Mouse (Mus musculus): ENCODE results near the gene Gm45062.
A peak's percentile ranks its signal among the peaks of the same experiment; 100 is the strongest.

The Gm45062 gene

GRCm38 (mm10) chr6:8368198-8368864 is 109.1 kb downstream of the Gm45062 start:
- DNase-seq (ENCODE audit: inconsistent ontology term) = no peak

- no peak for DNase-seq (ENCODE audit: inconsistent ontology term)
These were observed 111.4 kb downstream of the Gm45062 start for GRCm38 (mm10) chr6:8370624-8371023.

DNA sequence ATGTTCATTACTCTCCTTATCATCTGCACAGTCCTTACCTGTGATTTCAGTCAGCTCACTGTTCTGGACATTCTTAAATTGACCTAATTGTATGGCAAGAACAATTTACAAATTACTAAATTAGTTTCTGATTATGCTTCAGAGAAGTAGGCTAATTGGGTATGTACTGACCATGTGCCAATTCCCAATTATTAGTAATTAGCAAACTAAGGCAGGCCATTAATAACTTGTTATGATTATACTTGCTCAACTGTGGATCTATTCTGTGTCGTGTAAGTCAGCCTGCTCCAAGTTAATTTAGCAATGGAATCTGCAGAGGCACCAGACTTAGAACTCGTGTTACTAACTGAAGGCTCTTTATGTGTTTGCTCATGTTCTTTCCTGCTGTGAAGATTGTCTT is 113.8 kb downstream of the Gm45062 start:
- peak; percentile 62 for DNase-seq (ENCODE audit: inconsistent ontology term)

GRCm38 (mm10) chr6:8373851-8374250 is 114.6 kb downstream of the Gm45062 start:
- DNase-seq (ENCODE audit: inconsistent ontology term) = no peak

- no peak for DNase-seq (ENCODE audit: inconsistent ontology term)
These were observed 115.0 kb downstream of the Gm45062 start for GRCm38 (mm10) chr6:8374290-8374689.

DNA sequence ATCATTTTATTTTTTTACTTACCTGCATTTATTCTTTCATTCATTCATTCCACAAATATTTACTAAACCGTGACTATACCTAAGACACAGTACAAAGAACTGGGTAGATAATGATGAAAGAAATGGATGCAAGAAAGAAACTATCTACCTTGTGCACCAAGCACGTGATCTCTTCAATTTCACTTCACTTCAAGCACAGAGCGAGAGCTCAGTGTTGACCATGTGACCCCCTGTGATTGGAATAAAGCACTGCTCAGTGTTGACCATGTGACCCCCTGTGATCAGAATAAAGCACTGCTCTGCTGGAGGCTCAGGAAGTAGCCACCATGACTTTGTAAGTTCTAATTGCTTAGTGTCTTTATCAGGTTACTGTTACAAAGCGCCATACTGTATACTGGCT is 115.5 kb downstream of the Gm45062 start:
- no peak for DNase-seq (ENCODE audit: inconsistent ontology term)

DNA sequence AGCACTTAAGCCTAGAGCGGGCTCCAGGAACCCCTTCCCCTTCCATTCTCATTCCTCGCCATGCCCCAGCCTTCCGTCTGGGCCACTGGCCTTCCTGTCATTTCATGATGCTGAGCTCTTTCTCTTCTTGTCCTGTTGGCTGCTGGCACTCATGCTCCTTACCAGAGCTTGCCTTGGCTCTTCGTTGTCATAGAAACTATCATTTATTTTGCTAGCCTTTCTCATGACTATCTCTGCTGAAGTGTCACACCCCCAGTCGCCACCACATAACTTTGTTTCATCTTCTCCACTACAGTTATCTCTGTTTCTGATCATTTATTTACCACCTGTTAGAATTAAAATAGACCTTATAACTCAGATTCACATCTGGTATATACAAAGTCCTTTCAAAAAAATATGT is 117.1 kb downstream of the Gm45062 start:
- DNase-seq (ENCODE audit: inconsistent ontology term) = no peak

- DNase-seq (ENCODE audit: inconsistent ontology term) = no peak
These were observed 118.4 kb downstream of the Gm45062 start for GRCm38 (mm10) chr6:8377667-8378066.

GRCm38 (mm10) chr6:8389307-8389706 is 130.1 kb downstream of the Gm45062 start:
- DNase-seq (ENCODE audit: inconsistent ontology term) = no peak

DNA sequence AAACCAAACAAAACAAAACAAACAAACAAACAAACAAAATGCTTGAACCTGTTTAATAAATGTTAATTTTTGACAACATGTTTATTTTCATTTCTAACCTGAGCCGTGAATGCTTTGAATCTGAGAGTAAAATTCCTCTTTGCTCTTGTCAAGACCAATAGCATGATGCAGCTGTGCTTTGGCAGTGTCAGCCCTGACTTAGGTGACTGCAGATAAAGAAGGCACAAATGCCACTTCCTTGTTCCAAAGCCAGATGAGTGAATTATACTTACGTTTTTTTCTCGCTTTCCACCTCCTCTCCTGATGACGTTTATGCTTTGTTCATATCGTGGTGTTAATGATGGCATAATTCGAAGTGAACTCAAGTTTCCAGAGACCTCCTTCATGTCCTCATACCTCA is 131.0 kb downstream of the Gm45062 start:
- no peak for DNase-seq (ENCODE audit: inconsistent ontology term)

DNA sequence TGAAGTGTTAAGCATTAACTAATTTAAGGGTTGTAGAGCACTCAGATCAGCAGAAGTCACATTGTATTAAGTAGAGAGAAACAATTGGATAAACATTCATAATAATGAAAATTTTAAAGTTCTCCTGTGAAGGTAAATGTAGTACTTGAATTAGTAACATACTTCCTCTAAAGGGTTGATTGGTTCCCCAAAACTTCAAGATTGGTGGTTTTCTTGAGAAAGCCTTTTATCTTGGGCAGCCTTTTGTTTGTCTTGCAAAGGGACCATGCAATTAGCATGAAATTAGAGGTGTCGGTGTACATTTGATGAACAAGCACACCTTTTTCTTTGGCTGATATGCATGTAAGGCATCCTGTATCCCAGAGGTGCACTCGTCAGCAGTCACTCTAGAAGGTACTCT is 131.7 kb downstream of the Gm45062 start:
- no peak for DNase-seq (ENCODE audit: inconsistent ontology term)

DNA sequence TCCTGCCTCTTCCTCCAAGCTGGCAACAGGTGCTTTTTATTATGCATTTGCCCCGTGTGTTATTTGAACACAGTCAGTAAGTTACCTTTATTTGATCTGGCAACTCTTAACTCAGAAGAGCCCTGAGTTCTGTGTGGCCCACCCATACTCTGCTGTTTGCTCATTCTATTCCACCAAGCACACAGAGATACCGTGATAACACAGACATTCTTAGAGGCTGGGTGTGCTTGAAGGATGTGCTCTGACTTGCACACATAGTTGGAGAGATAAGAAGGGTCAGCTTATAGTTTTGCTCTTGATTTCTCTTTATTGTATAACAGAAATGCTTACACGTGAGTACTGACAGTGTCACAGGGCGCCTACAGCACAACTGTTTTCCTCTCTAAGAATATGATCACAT is 133.8 kb downstream of the Gm45062 start:
- DNase-seq (ENCODE audit: inconsistent ontology term) = no peak

- DNase-seq (ENCODE audit: inconsistent ontology term) = no peak
These were observed 134.8 kb downstream of the Gm45062 start for GRCm38 (mm10) chr6:8394044-8394443.

DNA sequence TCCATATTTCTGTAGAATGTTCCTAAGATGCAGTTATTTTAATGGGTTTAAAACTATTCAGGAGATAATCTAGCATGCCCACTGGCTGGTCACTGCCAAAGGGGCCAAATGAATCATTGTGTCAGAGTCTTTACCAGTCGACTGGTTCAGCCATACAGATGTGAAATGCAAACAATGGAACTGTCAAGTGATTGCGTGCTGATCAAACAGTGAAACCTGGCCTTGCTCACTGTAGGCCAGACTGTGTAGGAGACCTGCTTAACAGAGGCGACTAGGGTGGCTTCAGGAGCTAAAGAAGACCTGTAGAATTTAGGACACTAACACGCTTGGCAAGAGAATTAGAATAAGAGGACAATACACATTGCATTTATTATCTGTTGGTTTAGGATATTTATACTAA is 135.8 kb downstream of the Gm45062 start:
- no peak for DNase-seq (ENCODE audit: inconsistent ontology term)

DNA sequence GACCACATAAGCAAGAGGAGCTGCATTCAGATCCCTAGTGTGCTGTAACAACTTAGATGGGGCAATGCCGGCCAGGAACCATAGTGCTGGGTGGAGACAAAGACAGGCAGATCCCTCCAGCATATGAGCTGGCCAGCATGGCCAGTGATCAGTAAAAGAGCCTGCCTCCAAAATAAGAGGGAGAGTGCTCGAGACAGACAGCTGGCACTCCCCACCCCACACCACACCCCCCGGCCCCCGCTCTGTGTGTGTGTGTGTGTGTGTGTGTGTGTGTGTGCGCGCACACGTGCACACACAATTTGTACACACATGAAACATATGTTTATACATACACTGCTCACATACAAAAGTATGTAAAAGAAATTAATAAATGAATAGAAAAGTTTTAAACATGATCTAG is 138.0 kb downstream of the Gm45062 start:
- DNase-seq (ENCODE audit: inconsistent ontology term) = no peak

DNA sequence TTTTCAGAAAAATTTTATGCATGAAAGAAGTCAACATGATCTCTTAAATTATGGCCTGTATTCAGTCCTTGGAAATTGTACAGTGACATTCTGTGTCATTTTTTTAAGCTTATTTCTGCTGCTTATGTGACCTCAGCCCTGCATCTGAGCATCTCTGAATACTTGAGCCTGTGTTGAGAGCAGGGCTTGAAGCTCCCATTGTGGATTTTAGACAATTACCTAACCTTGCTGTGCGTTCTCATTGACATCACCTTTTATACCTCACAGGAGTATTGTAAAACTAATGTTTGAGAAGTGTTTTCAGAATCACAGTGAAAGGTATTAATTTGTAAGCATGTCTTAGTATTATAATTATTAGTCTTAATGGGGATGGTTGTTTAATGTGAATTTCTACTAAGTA is 140.5 kb downstream of the Gm45062 start:
- no peak for DNase-seq (ENCODE audit: inconsistent ontology term)

- no peak for DNase-seq (ENCODE audit: inconsistent ontology term)
These were observed 143.9 kb downstream of the Gm45062 start for GRCm38 (mm10) chr6:8403127-8403526.

DNA sequence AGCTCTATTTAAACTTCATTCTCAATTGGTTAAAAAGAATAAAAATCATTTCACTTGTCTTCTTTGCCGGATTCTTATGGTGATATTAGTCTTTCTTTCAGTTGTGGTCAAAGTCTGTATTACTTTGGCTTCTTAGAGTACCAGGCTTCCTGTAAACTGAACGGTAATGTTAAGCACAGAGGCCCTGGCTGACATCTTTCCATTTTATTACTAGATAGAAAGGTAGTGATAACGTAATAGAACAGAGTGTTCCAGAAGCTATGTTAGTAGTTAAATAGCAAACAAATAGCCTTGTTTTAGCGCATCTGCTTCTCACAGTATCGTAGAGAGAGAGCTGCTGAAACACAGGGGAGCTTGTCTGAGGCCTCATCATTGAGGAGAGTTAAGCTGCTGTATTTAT is 146.6 kb downstream of the Gm45062 start:
- no peak for DNase-seq (ENCODE audit: inconsistent ontology term)

GRCm38 (mm10) chr6:8408332-8408731 is 149.1 kb downstream of the Gm45062 start:
- DNase-seq (ENCODE audit: inconsistent ontology term) = no peak

DNA sequence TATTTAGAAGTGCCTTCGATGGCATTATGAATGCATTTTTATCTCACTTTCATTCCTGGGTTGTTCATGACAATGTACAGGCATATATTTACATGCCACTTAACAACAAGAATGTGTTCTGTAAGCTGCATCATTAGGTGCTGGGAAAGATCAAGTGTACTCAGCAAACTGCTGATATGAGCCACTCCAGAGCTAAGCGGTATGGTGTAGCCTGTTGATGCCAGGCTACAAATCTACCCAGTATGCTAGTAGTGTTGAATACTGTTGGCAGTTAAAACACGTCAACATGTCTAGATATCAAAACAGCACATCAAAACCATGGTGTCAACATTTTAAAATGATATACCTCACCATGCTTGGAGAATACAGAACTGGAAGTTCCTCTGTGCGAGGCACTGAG is 150.6 kb downstream of the Gm45062 start:
- DNase-seq (ENCODE audit: inconsistent ontology term) = no peak

GRCm38 (mm10) chr6:8412845-8413598 is 153.8 kb downstream of the Gm45062 start:
- DNase-seq (ENCODE audit: inconsistent ontology term) = no peak

- DNase-seq (ENCODE audit: inconsistent ontology term) = no peak
These were observed 154.8 kb downstream of the Gm45062 start for GRCm38 (mm10) chr6:8414020-8414419.

GRCm38 (mm10) chr6:8415823-8416222 is 156.6 kb downstream of the Gm45062 start:
- DNase-seq (ENCODE audit: inconsistent ontology term) = no peak
